Mouse (Mus musculus): ENCODE measurements around the gene Samd3. TPM values are rescaled to one million over a fixed set of nuclear protein-coding genes. Genes with fewer than 3 reads are reported as not detected.

The Samd3 gene
- polyA plus RNA-seq, 1 experiment from 2014 or later: 0.37 TPM

DNA sequence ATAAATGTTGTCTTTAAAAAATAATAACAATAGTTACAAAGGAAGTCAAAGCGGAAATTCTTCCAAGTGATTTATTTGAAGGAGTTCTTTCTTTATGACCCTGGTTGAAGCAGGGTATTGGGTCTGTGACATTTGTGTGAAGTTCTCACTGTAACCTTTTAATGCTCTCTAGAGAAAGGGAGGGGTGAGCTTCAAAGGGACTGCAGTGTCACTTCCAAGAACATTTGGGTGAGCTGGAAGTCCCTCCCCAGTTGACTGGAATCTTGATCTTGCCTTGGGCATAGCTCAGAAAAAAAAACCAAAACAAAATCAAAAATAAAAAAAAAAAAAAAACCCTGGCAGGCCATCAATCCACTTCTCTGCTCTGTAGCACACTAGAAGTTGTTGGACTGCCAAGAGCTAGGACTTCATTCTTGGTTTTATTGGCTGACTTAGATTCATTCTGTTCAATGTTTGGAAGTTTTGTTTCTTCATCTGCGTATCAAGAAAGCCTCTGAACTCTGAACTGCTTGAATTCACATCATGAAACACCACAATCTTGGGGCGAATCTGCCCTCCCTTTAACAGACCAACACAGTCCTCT, 2.7 kb downstream of the Samd3 start:
- H3K4me1 ChIP-seq (replicated peaks; ENCODE audit: control insufficient read depth, insufficient read depth, low read length): no peaks in the 10 kb centered on the region
- no peaks in the 10 kb centered on the region for H3K36me3 ChIP-seq (ENCODE audit: control insufficient read depth, insufficient read depth, low read length)
- ATAC-seq (ENCODE audit: low FRiP score) (no peak), DNase-seq (ENCODE audit: low spot score) (no peak)
- WGBS: 81% methylated on average over 3 of the region's 3 CpGs
- no peaks in the 10 kb centered on the region for H3K9me3 ChIP-seq (ENCODE audit: control insufficient read depth, low read length)
- H3K4me2 ChIP-seq (replicated peaks; ENCODE audit: low read depth, low read length): no peak overlapping the region
- H3K9ac ChIP-seq (ENCODE audit: low read depth, low read length): no peak overlapping the region
- no peak overlapping the region for H3K27ac ChIP-seq (ENCODE audit: low read depth, low read length)
- H3K4me3 ChIP-seq (ENCODE audit: low read depth, low read length): no peak overlapping the region
- no peaks in the 10 kb centered on the region for H3K27me3 ChIP-seq (ENCODE audit: control insufficient read depth, insufficient read depth, low read length)

DNA sequence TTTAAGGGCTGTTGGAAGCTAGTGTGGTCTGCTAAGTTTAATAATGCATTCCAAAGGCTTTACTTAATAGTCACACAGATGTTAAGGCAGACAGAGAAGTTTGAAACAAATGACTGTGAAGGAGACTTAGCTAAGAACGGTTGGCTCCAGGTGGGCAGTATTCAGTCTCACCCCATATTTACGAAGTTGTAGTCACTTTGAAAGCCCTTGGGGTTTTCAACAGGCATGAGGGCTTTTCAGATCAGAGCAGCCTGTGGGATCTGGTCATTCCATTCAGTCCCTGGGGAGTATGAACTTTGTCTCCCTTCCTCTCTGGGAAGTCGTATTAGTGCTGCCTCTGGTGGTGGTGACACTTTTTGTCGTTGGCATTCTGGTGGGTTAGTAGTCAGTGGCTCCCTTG, 9.1 kb downstream of the Samd3 start:
- Histone ChIP-seq H3K27ac (ENCODE audit: low read depth, low read length) (no peak overlapping the region), H3K27me3 (ENCODE audit: control insufficient read depth, insufficient read depth, low read length) (no peaks in the 10 kb centered on the region), H3K36me3 (ENCODE audit: control insufficient read depth, insufficient read depth, low read length) (no peaks in the 10 kb centered on the region), H3K9ac (ENCODE audit: low read depth, low read length) (no peak overlapping the region), H3K9me3 (ENCODE audit: control insufficient read depth, low read length) (no peaks in the 10 kb centered on the region), H3K4me3 (ENCODE audit: low read depth, low read length) (no peak overlapping the region), H3K4me2 (replicated peaks; ENCODE audit: low read depth, low read length) (no peak overlapping the region), H3K4me1 (replicated peaks; ENCODE audit: control insufficient read depth, insufficient read depth, low read length) (no peaks in the 10 kb centered on the region)
- 69% methylated on average over 4 of the region's 4 CpGs for WGBS
- ATAC-seq (ENCODE audit: low FRiP score) (no peak), DNase-seq (ENCODE audit: low spot score) (no peak)

DNA sequence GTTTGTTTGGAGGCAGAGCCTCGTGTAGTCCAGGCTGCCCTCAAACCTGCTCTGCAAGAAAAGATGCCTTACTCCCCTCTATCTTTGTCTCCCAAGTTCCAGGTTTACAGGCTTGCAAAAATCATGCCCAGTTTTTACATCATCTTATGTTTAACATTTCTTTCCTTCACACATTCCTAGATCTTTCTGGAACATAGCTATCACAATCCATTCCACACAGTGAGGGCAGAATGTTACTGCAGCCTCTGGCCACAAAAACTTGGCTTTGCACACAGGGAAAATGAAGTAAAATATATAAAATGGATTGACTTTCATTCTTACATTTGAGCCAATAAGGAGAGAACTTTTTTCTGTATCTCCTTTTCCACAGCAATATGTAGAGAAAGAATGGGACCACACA, 9.6 kb downstream of the Samd3 start:
- DNase-seq (ENCODE audit: low spot score) (no peak), ATAC-seq (ENCODE audit: low FRiP score) (no peak)
- H3K4me2 ChIP-seq (replicated peaks; ENCODE audit: low read depth, low read length): no peak overlapping the region
- H3K36me3 ChIP-seq (ENCODE audit: control insufficient read depth, insufficient read depth, low read length): no peaks in the 10 kb centered on the region
- H3K4me3 ChIP-seq (ENCODE audit: low read depth, low read length): no peak overlapping the region
- H3K9me3 ChIP-seq (ENCODE audit: control insufficient read depth, low read length): no peaks in the 10 kb centered on the region
- WGBS: 47% methylated on average over 1 of the region's 1 CpGs
- no peaks in the 10 kb centered on the region for H3K4me1 ChIP-seq (replicated peaks; ENCODE audit: control insufficient read depth, insufficient read depth, low read length)
- H3K27ac ChIP-seq (ENCODE audit: low read depth, low read length): no peak overlapping the region
- no peaks in the 10 kb centered on the region for H3K27me3 ChIP-seq (ENCODE audit: control insufficient read depth, insufficient read depth, low read length)
- H3K9ac ChIP-seq (ENCODE audit: low read depth, low read length): no peak overlapping the region

DNA sequence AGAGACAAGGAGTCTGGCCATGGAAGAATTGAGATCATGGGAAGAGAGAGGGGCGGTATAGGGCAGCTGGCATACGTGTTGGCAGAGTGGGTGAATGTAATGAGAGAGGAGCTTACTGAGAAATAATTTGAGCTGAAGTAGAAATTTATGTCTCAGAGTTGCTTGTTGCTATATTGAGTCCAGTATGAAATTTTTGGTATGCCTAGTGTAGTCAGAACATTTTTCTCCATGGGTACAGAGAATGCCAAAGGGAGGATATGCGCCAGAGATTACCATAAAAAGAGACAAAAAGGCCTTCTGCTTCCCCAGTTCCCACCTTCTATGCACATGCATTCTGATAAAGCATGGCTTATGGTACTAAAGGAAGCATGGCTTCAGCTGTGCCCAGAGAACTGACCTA, 13.7 kb downstream of the Samd3 start:
- WGBS: 92% methylated on average over 3 of the region's 3 CpGs
- Histone ChIP-seq H3K9me3 (ENCODE audit: control insufficient read depth, low read length) (no peaks in the 10 kb centered on the region), H3K4me3 (ENCODE audit: low read depth, low read length) (no peak overlapping the region), H3K27ac (ENCODE audit: low read depth, low read length) (no peak overlapping the region), H3K4me1 (replicated peaks; ENCODE audit: control insufficient read depth, insufficient read depth, low read length) (no peaks in the 10 kb centered on the region), H3K27me3 (ENCODE audit: control insufficient read depth, insufficient read depth, low read length) (no peaks in the 10 kb centered on the region), H3K9ac (ENCODE audit: low read depth, low read length) (no peak overlapping the region), H3K4me2 (replicated peaks; ENCODE audit: low read depth, low read length) (no peak overlapping the region), H3K36me3 (ENCODE audit: control insufficient read depth, insufficient read depth, low read length) (no peaks in the 10 kb centered on the region)
- DNase-seq (ENCODE audit: low spot score) (no peak), ATAC-seq (ENCODE audit: low FRiP score) (no peak)

DNA sequence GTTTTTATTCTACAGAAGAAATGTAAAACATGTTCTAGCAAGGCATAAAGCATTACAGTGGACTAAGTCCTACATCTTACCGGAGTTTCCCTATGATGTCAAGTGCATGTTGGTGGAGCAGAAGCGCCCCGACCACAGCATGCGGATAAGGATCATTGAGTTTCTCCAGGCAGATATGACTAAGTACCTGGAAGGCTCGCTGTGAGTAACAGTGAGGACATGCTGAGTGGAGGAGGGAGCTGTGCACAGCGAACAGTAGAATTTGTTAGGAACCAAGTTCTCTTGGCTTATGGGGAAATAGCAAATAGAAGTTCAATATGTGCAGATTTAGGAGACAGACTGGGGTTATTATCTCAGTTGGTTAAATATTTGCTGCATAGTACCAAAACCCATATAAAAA, 15.0 kb downstream of the Samd3 start:
- no peak overlapping the region for H3K9ac ChIP-seq (ENCODE audit: low read depth, low read length)
- H3K4me3 ChIP-seq (ENCODE audit: low read depth, low read length): no peak overlapping the region
- H3K4me2 ChIP-seq (replicated peaks; ENCODE audit: low read depth, low read length): no peak overlapping the region
- no peaks in the 10 kb centered on the region for H3K27me3 ChIP-seq (ENCODE audit: control insufficient read depth, insufficient read depth, low read length)
- H3K9me3 ChIP-seq (ENCODE audit: control insufficient read depth, low read length): no peaks in the 10 kb centered on the region
- H3K27ac ChIP-seq (ENCODE audit: low read depth, low read length): no peak overlapping the region
- H3K36me3 ChIP-seq (ENCODE audit: control insufficient read depth, insufficient read depth, low read length): no peaks in the 10 kb centered on the region
- no peaks in the 10 kb centered on the region for H3K4me1 ChIP-seq (replicated peaks; ENCODE audit: control insufficient read depth, insufficient read depth, low read length)
- no peak for ATAC-seq (ENCODE audit: low FRiP score)
- no peak for DNase-seq (ENCODE audit: low spot score)
- whole genome bisulfite sequencing: 90% methylated on average over 6 of the region's 6 CpGs

DNA sequence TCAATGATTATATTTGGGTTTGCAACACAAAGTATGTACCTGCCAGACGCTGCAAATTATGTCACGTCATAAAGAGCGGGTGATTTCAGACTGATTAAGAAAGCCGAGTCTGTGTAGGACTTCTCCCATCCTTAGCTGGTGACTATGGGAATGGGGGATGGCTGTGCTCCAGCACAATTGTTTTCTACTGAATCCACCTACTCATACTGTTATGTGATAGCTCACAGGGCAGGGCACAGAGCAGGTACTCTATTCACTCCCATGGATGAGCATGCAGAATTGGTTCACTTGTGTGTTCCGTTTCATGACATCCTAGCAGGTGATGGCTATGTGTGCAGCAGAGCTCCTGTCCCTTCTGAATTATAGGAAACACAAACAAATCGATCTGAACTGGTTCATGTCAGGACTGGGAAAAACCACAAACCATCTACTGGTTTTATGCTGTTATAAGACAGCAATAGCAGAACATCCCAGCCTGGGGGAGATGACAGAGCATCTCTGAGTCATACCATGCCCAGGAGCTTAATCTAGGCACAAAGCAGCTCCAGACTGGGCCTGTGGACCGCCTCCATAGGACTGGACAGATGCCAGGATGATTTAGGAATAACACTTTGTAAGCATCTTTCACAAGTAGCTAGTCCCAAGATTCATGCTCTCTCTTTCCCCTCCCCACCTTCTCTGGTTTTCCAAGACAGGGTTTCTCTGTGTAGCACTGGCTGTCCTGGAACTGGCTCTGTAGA, 20.1 kb downstream of the Samd3 start:
- no peak overlapping the region for H3K27ac ChIP-seq (ENCODE audit: low read depth, low read length)
- DNase-seq (ENCODE audit: low spot score) (no peak), ATAC-seq (ENCODE audit: low FRiP score) (no peak)
- H3K36me3 ChIP-seq (ENCODE audit: control insufficient read depth, insufficient read depth, low read length): no peaks in the 10 kb centered on the region
- H3K4me2 ChIP-seq (replicated peaks; ENCODE audit: low read depth, low read length): no peak overlapping the region
- WGBS: 91% methylated on average over 7 of the region's 7 CpGs
- no peak overlapping the region for H3K9ac ChIP-seq (ENCODE audit: low read depth, low read length)
- no peak overlapping the region for H3K4me3 ChIP-seq (ENCODE audit: low read depth, low read length)
- H3K9me3 ChIP-seq (ENCODE audit: control insufficient read depth, low read length): no peaks in the 10 kb centered on the region
- no peaks in the 10 kb centered on the region for H3K27me3 ChIP-seq (ENCODE audit: control insufficient read depth, insufficient read depth, low read length)
- no peaks in the 10 kb centered on the region for H3K4me1 ChIP-seq (replicated peaks; ENCODE audit: control insufficient read depth, insufficient read depth, low read length)

DNA sequence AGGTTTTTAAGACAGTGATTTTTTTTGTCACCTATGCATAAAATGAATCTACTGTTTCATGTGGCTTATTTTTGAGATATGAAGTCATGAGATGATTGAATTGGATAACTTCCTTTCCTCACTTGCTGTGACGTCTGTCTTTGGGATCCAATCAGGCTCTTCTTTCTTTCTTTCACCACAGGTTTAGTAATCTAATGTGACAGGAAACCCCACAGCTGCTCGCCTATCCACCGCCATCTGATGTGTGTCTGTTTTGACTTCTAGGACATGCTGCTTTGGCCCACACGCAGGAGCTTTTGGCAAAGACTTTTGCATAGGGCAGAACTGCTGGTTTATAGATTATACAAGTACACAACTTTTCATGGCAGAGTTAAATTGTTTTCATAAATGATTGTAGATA, 30.4 kb downstream of the Samd3 start:
- no peaks in the 10 kb centered on the region for H3K4me1 ChIP-seq (replicated peaks; ENCODE audit: control insufficient read depth, insufficient read depth, low read length)

DNA sequence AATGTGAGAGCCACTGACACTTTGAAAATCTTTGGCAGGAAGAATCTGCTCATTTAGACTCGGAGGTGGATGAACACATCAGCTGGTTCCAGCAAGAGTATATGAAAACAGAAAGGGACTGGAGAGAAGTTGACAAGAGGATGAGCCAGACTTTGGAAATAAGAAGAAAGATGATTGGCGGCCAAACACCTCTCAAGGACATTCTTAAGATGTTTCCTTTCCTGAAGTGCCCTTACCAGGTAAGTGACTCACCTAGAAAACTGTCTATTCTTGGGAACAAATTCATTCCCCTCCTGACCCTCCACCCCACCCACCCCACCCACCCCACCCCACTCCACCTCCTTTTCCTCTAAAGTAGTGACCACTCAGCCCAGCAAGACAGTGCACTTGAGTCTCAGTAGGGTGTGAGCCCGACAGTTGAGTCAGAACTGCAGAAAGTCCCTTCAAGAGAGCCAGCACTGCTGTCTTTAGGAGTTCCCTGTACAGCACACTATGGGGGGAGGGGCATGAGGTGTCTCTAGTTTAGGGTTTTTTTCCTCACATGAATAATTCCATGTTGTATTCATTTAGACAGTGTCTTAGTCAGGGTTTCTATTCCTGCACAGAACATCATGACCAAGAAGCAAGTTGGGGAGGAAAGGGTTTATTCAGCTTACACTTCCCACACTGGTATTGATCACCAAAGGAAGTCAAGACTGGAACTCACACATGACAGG, 34.4 kb downstream of the Samd3 start:
- H3K9me3 ChIP-seq (ENCODE audit: control insufficient read depth, low read length): no peaks in the 10 kb centered on the region
- H3K9ac ChIP-seq (ENCODE audit: low read depth, low read length): no peak overlapping the region
- no peak overlapping the region for H3K4me3 ChIP-seq (ENCODE audit: low read depth, low read length)
- ATAC-seq (ENCODE audit: low FRiP score) (no peak), DNase-seq (ENCODE audit: low spot score) (no peak)
- H3K4me2 ChIP-seq (replicated peaks; ENCODE audit: low read depth, low read length): no peak overlapping the region
- H3K4me1 ChIP-seq (replicated peaks; ENCODE audit: control insufficient read depth, insufficient read depth, low read length): no peaks in the 10 kb centered on the region
- no peak overlapping the region for H3K27ac ChIP-seq (ENCODE audit: low read depth, low read length)
- H3K36me3 ChIP-seq (ENCODE audit: control insufficient read depth, insufficient read depth, low read length): no peaks in the 10 kb centered on the region
- WGBS: 86% methylated on average over 3 of the region's 3 CpGs
- H3K27me3 ChIP-seq (ENCODE audit: control insufficient read depth, insufficient read depth, low read length): no peaks in the 10 kb centered on the region

More for the DNA sequence above, 30.4 kb downstream of the Samd3 start:
- WGBS: 67% methylated on average over 4 of the region's 4 CpGs
- H3K4me3 ChIP-seq (ENCODE audit: low read depth, low read length): no peak overlapping the region
- no peaks in the 10 kb centered on the region for H3K36me3 ChIP-seq (ENCODE audit: control insufficient read depth, insufficient read depth, low read length)
- H3K27ac ChIP-seq (ENCODE audit: low read depth, low read length): no peak overlapping the region
- H3K4me2 ChIP-seq (replicated peaks; ENCODE audit: low read depth, low read length): no peak overlapping the region
- no peak overlapping the region for H3K9ac ChIP-seq (ENCODE audit: low read depth, low read length)
- H3K9me3 ChIP-seq (ENCODE audit: control insufficient read depth, low read length): no peaks in the 10 kb centered on the region
- no peak for ATAC-seq (ENCODE audit: low FRiP score)
- H3K27me3 ChIP-seq (ENCODE audit: control insufficient read depth, insufficient read depth, low read length): no peaks in the 10 kb centered on the region
- DNase-seq (ENCODE audit: low spot score): no peak

DNA sequence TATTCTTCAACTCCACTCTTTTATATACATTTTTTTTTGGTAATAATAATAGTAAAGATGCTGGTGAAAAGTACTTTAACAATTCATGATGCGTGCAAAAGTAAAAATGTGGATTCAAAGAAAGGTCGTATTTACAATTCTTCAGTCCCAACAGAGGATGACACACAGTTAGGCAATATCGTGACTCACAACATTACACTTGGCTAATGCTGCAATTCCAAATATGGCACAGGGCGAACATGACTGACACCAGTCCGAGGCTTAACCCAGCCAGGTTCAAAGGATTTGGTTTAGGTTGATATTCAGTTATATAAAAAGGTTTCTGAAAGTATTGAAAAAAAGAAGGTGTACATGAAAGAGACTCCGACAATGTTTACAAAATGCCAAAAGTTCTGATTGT, 45.9 kb downstream of the Samd3 start:
- Histone ChIP-seq H3K27me3 (ENCODE audit: control insufficient read depth, insufficient read depth, low read length) (no peaks in the 10 kb centered on the region), H3K9ac (ENCODE audit: low read depth, low read length) (no peak overlapping the region), H3K9me3 (ENCODE audit: control insufficient read depth, low read length) (no peaks in the 10 kb centered on the region), H3K4me3 (ENCODE audit: low read depth, low read length) (no peak overlapping the region), H3K27ac (ENCODE audit: low read depth, low read length) (no peak overlapping the region), H3K4me2 (replicated peaks; ENCODE audit: low read depth, low read length) (no peak overlapping the region), H3K36me3 (ENCODE audit: control insufficient read depth, insufficient read depth, low read length) (peaks cover 4% of the 10 kb centered on the region; the same call in 1 of the 2 replicates), H3K4me1 (replicated peaks; ENCODE audit: control insufficient read depth, insufficient read depth, low read length) (no peaks in the 10 kb centered on the region)
- ATAC-seq (ENCODE audit: low FRiP score) (no peak), DNase-seq (ENCODE audit: low spot score) (no peak)
- WGBS: 98% methylated on average over 6 of the region's 6 CpGs

Data from hindbrain, embryonic 11.5 days (tissue).